Mouse (Mus musculus) stomach, postnatal 0 days (tissue): Measurements from ENCODE around the gene Klrg2.

Source experiments
- CTCF ChIP-seq: IDR thresholded peaks from 2 replicates; pipeline ENCODE4 v1.5.1; 2016; ENCODE audit warnings: antibody characterized with exemption, low read depth, mild to moderate bottlenecking, moderate library complexity
- EP300 ChIP-seq: optimal IDR thresholded peaks from 2 replicates; pipeline ENCODE3; 2016; ENCODE audit warnings: antibody characterized with exemption

DNA sequence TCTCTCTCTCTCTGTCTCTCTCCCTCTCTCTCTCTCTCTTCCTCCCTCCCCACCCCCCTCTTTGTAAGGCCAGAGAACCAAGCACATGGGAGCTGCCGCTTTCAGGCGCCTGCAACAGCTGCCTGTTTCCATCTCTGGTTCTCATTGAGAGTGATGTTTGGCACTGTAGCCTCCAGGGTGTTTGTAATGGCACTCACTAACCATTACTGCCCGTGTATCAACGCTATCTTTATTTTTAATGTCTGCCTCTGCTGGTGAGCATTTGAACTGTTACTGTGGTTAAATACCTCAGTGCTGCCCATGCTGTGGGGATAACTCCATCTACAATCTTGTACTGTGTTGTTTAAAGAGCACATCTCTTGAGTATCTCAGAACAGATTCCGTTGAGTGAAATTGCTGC, 4.6 kb upstream of the Klrg2 start:
- TF ChIP-seq EP300 (no peak), CTCF (peak; percentile 53)
